ENCODE assay signal across 9 mouse cellular contexts in the genomic region with DNA sequence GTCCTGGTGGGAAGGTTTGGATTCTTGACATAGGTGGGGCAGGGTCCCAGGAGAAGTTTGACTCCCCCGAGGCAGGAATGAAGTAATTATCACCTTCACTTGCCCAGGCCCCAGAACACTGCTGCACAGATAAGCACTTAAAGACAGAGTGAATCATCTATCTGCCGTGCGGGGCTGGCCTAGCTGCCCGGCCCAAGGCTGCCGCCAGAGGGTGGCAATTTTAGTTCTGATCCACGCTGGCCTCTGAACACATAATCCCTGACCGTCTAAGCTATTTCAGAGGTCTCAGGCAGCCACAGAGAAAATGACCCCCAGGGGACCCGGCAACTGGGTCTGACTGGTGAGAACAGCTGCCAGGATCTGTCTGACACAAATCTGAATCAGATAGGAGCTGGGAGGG. TPM values are rescaled to one million over a fixed set of nuclear protein-coding genes. Genes with fewer than 3 reads are reported as not detected.
DNase-seq lines count a peak whose midpoint lies in the region; ATAC-seq and TF ChIP-seq lines count a peak whose summit lies in the region.
"Had no signal": no experiment of that assay in that cellular context is flagged by ENCODE, and none has a peak within 500 bp of the region (broad histone marks: within the 10 kb centered on the region; RNA-seq: fewer than 3 reads in every experiment).

No protein-coding gene starts in this region.

- H3K27ac ChIP-seq in lung, embryonic 16.5 days (ENCODE audit: low read length): no peak overlapping the region
- H3K27ac ChIP-seq in embryonic facial prominence, embryonic 14.5 days (replicated peaks; ENCODE audit: low read depth, low read length): peak overlapping the region; percentile 8; the same call in 1 of the 2 replicates
- H3K27ac ChIP-seq in hindbrain, embryonic 13.5 days: peak overlapping the region; percentile 14
- 0 out of 2 replicates have a peak overlapping the region, but pooled peaks have one; percentile 8 for H3K27ac ChIP-seq in liver, embryonic 11.5 days (ENCODE audit: low read depth, low read length)
- H3K27ac ChIP-seq in stomach, embryonic 14.5 days (ENCODE audit: low read length): peak overlapping the region; percentile 1; the same call in 1 of the 2 replicates
- H3K27ac ChIP-seq: lung, embryonic 15.5 days had no signal

- TF ChIP-seq POLR2A in lung, adult 2 months (IDR thresholded peaks at IDR 0.05; ENCODE audit: borderline replicate concordance, extremely low read depth, low read depth, low read length): no peak

- no peak for DNase-seq in lung, adult 2 months
- DNase-seq in embryonic facial prominence, embryonic 14.5 days (ENCODE audit: low spot score): peak; percentile 71
- no peak for DNase-seq in liver, embryonic 11.5 days (ENCODE audit: low spot score)
- no peak for DNase-seq in right cerebral cortex, postnatal 25 days
- DNase-seq in layer of hippocampus, postnatal 10 days (ENCODE audit: low spot score in 2 of 2): no peak

- peaks cover 21% of the 10 kb centered on the region for H3K4me1 ChIP-seq in lung, embryonic 16.5 days (replicated peaks; ENCODE audit: control insufficient read depth, insufficient read depth, low read length)
- H3K4me1 ChIP-seq in lung, adult 2 months (ENCODE audit: control insufficient read depth, insufficient read depth, low read length): no peaks in the 10 kb centered on the region
- peaks cover 10% of the 10 kb centered on the region for H3K4me1 ChIP-seq in embryonic facial prominence, embryonic 14.5 days (ENCODE audit: control insufficient read depth, insufficient read depth, low read length)
- H3K4me1 ChIP-seq in hindbrain, embryonic 13.5 days (replicated peaks): peaks cover 52% of the 10 kb centered on the region
- H3K4me1 ChIP-seq in liver, embryonic 11.5 days (replicated peaks; ENCODE audit: control insufficient read depth, insufficient read depth, low read length): peaks cover 57% of the 10 kb centered on the region
- H3K4me1 ChIP-seq in stomach, embryonic 14.5 days (ENCODE audit: control insufficient read depth, insufficient read depth, low read length): peaks cover 30% of the 10 kb centered on the region

- H3K4me3 ChIP-seq in lung, embryonic 16.5 days (ENCODE audit: low read length): no peak overlapping the region
- H3K4me3 ChIP-seq in lung, adult 2 months (replicated peaks; ENCODE audit: extremely low read depth, low read depth, low read length): no peak overlapping the region
- no peak overlapping the region for H3K4me3 ChIP-seq in embryonic facial prominence, embryonic 14.5 days (ENCODE audit: low read depth, low read length)
- no peak overlapping the region for H3K4me3 ChIP-seq in hindbrain, embryonic 13.5 days
- H3K4me3 ChIP-seq in liver, embryonic 11.5 days (ENCODE audit: low read depth, low read length): no peak overlapping the region
- no peak overlapping the region for H3K4me3 ChIP-seq in stomach, embryonic 14.5 days (ENCODE audit: low read depth, low read length)
- H3K4me3 ChIP-seq: lung, embryonic 15.5 days had no signal

- H3K27me3 ChIP-seq in lung, embryonic 16.5 days (ENCODE audit: control insufficient read depth, insufficient read depth, low read depth, low read length): no peaks in the 10 kb centered on the region
- no peaks in the 10 kb centered on the region for H3K27me3 ChIP-seq in embryonic facial prominence, embryonic 14.5 days (replicated peaks; ENCODE audit: control insufficient read depth, insufficient read depth, low read length)
- H3K27me3 ChIP-seq in hindbrain, embryonic 13.5 days: no peaks in the 10 kb centered on the region
- no peaks in the 10 kb centered on the region for H3K27me3 ChIP-seq in liver, embryonic 11.5 days (replicated peaks; ENCODE audit: control insufficient read depth, insufficient read depth, low read length)
- no peaks in the 10 kb centered on the region for H3K27me3 ChIP-seq in stomach, embryonic 14.5 days (ENCODE audit: control insufficient read depth, insufficient read depth, low read length)
- H3K27me3 ChIP-seq: lung, embryonic 15.5 days had no signal

- peak; percentile 36; the same call in 1 of the 2 replicates for ATAC-seq in lung, embryonic 16.5 days (ENCODE audit: low read depth)
- ATAC-seq in embryonic facial prominence, embryonic 14.5 days (ENCODE audit: low read depth): peak; percentile 54; the same call in 1 of the 2 replicates
- no peak for ATAC-seq in hindbrain, embryonic 13.5 days (ENCODE audit: low FRiP score)
- peak; percentile 52 for ATAC-seq in liver, embryonic 11.5 days (replicated peaks; ENCODE audit: low FRiP score)
- no peak for ATAC-seq in stomach, embryonic 14.5 days (ENCODE audit: insufficient number of reproducible peaks, insufficient read depth, low FRiP score, low read depth)

- peaks cover 5% of the 10 kb centered on the region; the same call in 1 of the 2 replicates for H3K36me3 ChIP-seq in lung, embryonic 16.5 days (ENCODE audit: control insufficient read depth, insufficient read depth, low read length)
- peaks cover 25% of the 10 kb centered on the region for H3K36me3 ChIP-seq in embryonic facial prominence, embryonic 14.5 days (ENCODE audit: control insufficient read depth, insufficient read depth, low read length)
- H3K36me3 ChIP-seq in hindbrain, embryonic 13.5 days: peaks cover 28% of the 10 kb centered on the region
- peaks cover 12% of the 10 kb centered on the region for H3K36me3 ChIP-seq in liver, embryonic 11.5 days (ENCODE audit: control insufficient read depth, insufficient read depth, low read length)
- H3K36me3 ChIP-seq in stomach, embryonic 14.5 days (ENCODE audit: control insufficient read depth, insufficient read depth, low read length): peaks cover 10% of the 10 kb centered on the region

- no peaks in the 10 kb centered on the region for H3K9me3 ChIP-seq in lung, embryonic 16.5 days (ENCODE audit: control insufficient read depth, low read length)
- H3K9me3 ChIP-seq in embryonic facial prominence, embryonic 14.5 days (ENCODE audit: control insufficient read depth, low read length): no peaks in the 10 kb centered on the region
- H3K9me3 ChIP-seq in hindbrain, embryonic 13.5 days: no peaks in the 10 kb centered on the region
- no peaks in the 10 kb centered on the region for H3K9me3 ChIP-seq in liver, embryonic 11.5 days (ENCODE audit: control insufficient read depth, low read length)
- H3K9me3 ChIP-seq in stomach, embryonic 14.5 days (ENCODE audit: control insufficient read depth, low read depth, low read length): no peaks in the 10 kb centered on the region
- H3K9me3 ChIP-seq: lung, embryonic 15.5 days had no signal

- WGBS in lung, embryonic 16.5 days: 39% methylated on average over 8 of the region's 8 CpGs
- 49% methylated on average over 8 of the region's 8 CpGs for WGBS in lung, adult 2 months
- WGBS in embryonic facial prominence, embryonic 14.5 days: 46% methylated on average over 8 of the region's 8 CpGs
- 52% methylated on average over 8 of the region's 8 CpGs for WGBS in hindbrain, embryonic 13.5 days
- WGBS in liver, embryonic 11.5 days: 22% methylated on average over 8 of the region's 8 CpGs
- 18% methylated on average over 8 of the region's 8 CpGs for WGBS in stomach, embryonic 14.5 days

- no peak for TF ChIP-seq CTCF in lung, adult 2 months (IDR thresholded peaks at IDR 0.05; ENCODE audit: insufficient read depth, low read length)

- no peak overlapping the region for H3K9ac ChIP-seq in lung, embryonic 16.5 days (ENCODE audit: low read length)
- no peak overlapping the region for H3K9ac ChIP-seq in embryonic facial prominence, embryonic 14.5 days (ENCODE audit: low read depth, low read length)
- H3K9ac ChIP-seq in hindbrain, embryonic 13.5 days: no peak overlapping the region
- H3K9ac ChIP-seq in liver, embryonic 11.5 days (ENCODE audit: low read depth, low read length): no peak overlapping the region; the same call in 1 of the 2 replicates
- no peak overlapping the region for H3K9ac ChIP-seq in stomach, embryonic 14.5 days (replicated peaks; ENCODE audit: low read depth, low read length)
- H3K9ac ChIP-seq: lung, embryonic 15.5 days had no signal

- H3K4me2 ChIP-seq in lung, embryonic 16.5 days (ENCODE audit: low read depth, low read length): no peak overlapping the region
- H3K4me2 ChIP-seq in embryonic facial prominence, embryonic 14.5 days (ENCODE audit: low read depth, low read length): 0 out of 2 replicates have a peak overlapping the region, but pooled peaks have one; percentile 2
- peak overlapping the region; percentile 18; the same call in 1 of the 2 replicates for H3K4me2 ChIP-seq in hindbrain, embryonic 13.5 days
- H3K4me2 ChIP-seq in liver, embryonic 11.5 days: peak overlapping the region; percentile 44
- no peak overlapping the region; the same call in 1 of the 2 replicates for H3K4me2 ChIP-seq in stomach, embryonic 14.5 days (replicated peaks; ENCODE audit: low read depth, low read length)

RNA-seq across cellular contexts. Expression of a gene that starts 5.9 kb away (rescaled TPM):
- 65.7 and 67.3 TPM in 2 replicates for polyA plus RNA-seq in lung, embryonic 16.5 days (2015; fragmentation: Nextera tagmentation; extraction: Ambion mirVana)
- 26.2 and 35.3 TPM in 2 replicates for polyA plus RNA-seq in lung, adult 2 months (2012; rRNA removed)
- 75.8 and 86.4 TPM in 2 replicates for polyA plus RNA-seq in embryonic facial prominence, embryonic 14.5 days (2014; fragmentation: Nextera tagmentation; extraction: Ambion mirVana)
- polyA plus RNA-seq in hindbrain, embryonic 13.5 days (2015; fragmentation: Nextera tagmentation; extraction: Ambion mirVana): 54.9 and 57.3 TPM in 2 replicates
- 69.4 and 87.7 TPM in 2 replicates for polyA plus RNA-seq in liver, embryonic 11.5 days (2014; fragmentation: Nextera tagmentation; extraction: Ambion mirVana)
- 48.2 and 57.7 TPM in 2 replicates for polyA plus RNA-seq in stomach, embryonic 14.5 days (2014; fragmentation: Nextera tagmentation; extraction: Ambion mirVana)
- 10 to 100 TPM; 34.1 to 36.0 TPM for total RNA-seq in layer of hippocampus, postnatal 10 days (2021)

RNA-seq across cellular contexts. Expression of a gene that starts 33.6 kb away (rescaled TPM):
- 26.1 and 30.7 TPM in 2 replicates for polyA plus RNA-seq in lung, embryonic 16.5 days (2015; fragmentation: Nextera tagmentation; extraction: Ambion mirVana)
- polyA plus RNA-seq in lung, adult 2 months (2012; rRNA removed): 25.6 and 29.7 TPM in 2 replicates
- 11.4 and 14.4 TPM in 2 replicates for polyA plus RNA-seq in embryonic facial prominence, embryonic 14.5 days (2014; fragmentation: Nextera tagmentation; extraction: Ambion mirVana)
- 22.5 and 23.0 TPM in 2 replicates for polyA plus RNA-seq in hindbrain, embryonic 13.5 days (2015; fragmentation: Nextera tagmentation; extraction: Ambion mirVana)
- 20.7 and 21.6 TPM in 2 replicates for polyA plus RNA-seq in liver, embryonic 11.5 days (2014; fragmentation: Nextera tagmentation; extraction: Ambion mirVana)
- 20.5 and 22.5 TPM in 2 replicates for polyA plus RNA-seq in stomach, embryonic 14.5 days (2014; fragmentation: Nextera tagmentation; extraction: Ambion mirVana)
- total RNA-seq in layer of hippocampus, postnatal 10 days (2021): 10 to 100 TPM; 33.7 to 34.6 TPM

RNA-seq across cellular contexts. Expression of a gene that starts 51.9 kb away (rescaled TPM):
- polyA plus RNA-seq in lung, embryonic 16.5 days (2015; fragmentation: Nextera tagmentation; extraction: Ambion mirVana): 43.5 and 44.4 TPM in 2 replicates
- 17.5 and 21.1 TPM in 2 replicates for polyA plus RNA-seq in lung, adult 2 months (2012; rRNA removed)
- 90.2 and 91.6 TPM in 2 replicates for polyA plus RNA-seq in embryonic facial prominence, embryonic 14.5 days (2014; fragmentation: Nextera tagmentation; extraction: Ambion mirVana)
- polyA plus RNA-seq in hindbrain, embryonic 13.5 days (2015; fragmentation: Nextera tagmentation; extraction: Ambion mirVana): 72.1 and 72.4 TPM in 2 replicates
- polyA plus RNA-seq in liver, embryonic 11.5 days (2014; fragmentation: Nextera tagmentation; extraction: Ambion mirVana): 59.7 and 64.9 TPM in 2 replicates
- 77.5 and 86.2 TPM in 2 replicates for polyA plus RNA-seq in stomach, embryonic 14.5 days (2014; fragmentation: Nextera tagmentation; extraction: Ambion mirVana)
- 10 to 100 TPM; 71.6 to 71.8 TPM for total RNA-seq in layer of hippocampus, postnatal 10 days (2021)

RNA-seq across cellular contexts. Expression of a gene that starts 52.0 kb away (rescaled TPM):
- 12.2 and 12.8 TPM in 2 replicates for polyA plus RNA-seq in lung, embryonic 16.5 days (2015; fragmentation: Nextera tagmentation; extraction: Ambion mirVana)
- 5.1 and 6.0 TPM in 2 replicates for polyA plus RNA-seq in lung, adult 2 months (2012; rRNA removed)
- polyA plus RNA-seq in embryonic facial prominence, embryonic 14.5 days (2014; fragmentation: Nextera tagmentation; extraction: Ambion mirVana): 17.3 and 19.0 TPM in 2 replicates
- 10.2 and 10.4 TPM in 2 replicates for polyA plus RNA-seq in hindbrain, embryonic 13.5 days (2015; fragmentation: Nextera tagmentation; extraction: Ambion mirVana)
- polyA plus RNA-seq in liver, embryonic 11.5 days (2014; fragmentation: Nextera tagmentation; extraction: Ambion mirVana): 16.1 and 18.0 TPM in 2 replicates
- 17.9 and 18.7 TPM in 2 replicates for polyA plus RNA-seq in stomach, embryonic 14.5 days (2014; fragmentation: Nextera tagmentation; extraction: Ambion mirVana)
- 1 to 10 TPM; 7.7 to 8.4 TPM for total RNA-seq in layer of hippocampus, postnatal 10 days (2021)

Comparison
In these comparisons a context has a peak if more than half of its experiments do, and no peak if none do; other contexts are left out.
1. ATAC-seq: peak in lung, embryonic 16.5 days (single experiment), embryonic facial prominence, embryonic 14.5 days (single experiment) and liver, embryonic 11.5 days (single experiment); none in hindbrain, embryonic 13.5 days (single experiment) and stomach, embryonic 14.5 days (single experiment).
2. H3K4me2 ChIP-seq: peak in embryonic facial prominence, embryonic 14.5 days (single experiment), hindbrain, embryonic 13.5 days (single experiment) and liver, embryonic 11.5 days (single experiment); none in lung, embryonic 16.5 days (single experiment) and stomach, embryonic 14.5 days (single experiment).